Mouse (Mus musculus) urinary bladder, postnatal 14 days (tissue): Measurements from ENCODE around the gene Mad2l2.
A peak's percentile ranks its signal among the peaks of the same experiment; 100 is the strongest.
"Not testable (repeated sequence)": the region's sequence is repeated elsewhere in the genome, so short reads cannot be mapped to it uniquely, and the experiment has no call there.

Experiments used
- DNase-seq: peaks from one replicate; pipeline ENCODE4 v3.0.0; 2021; ENCODE audit warnings: low spot score

Gene Mad2l2

GRCm38 (mm10) chr4:148107621-148108291, 22.4 kb upstream of the Mad2l2 start:
- no peak for DNase-seq

GRCm38 (mm10) chr4:148108565-148109100, 21.6 kb upstream of the Mad2l2 start:
- DNase-seq = no peak

GRCm38 (mm10) chr4:148109215-148109614, 21.0 kb upstream of the Mad2l2 start:
- no peak for DNase-seq

GRCm38 (mm10) chr4:148112519-148112918, 17.7 kb upstream of the Mad2l2 start:
- no peak for DNase-seq

GRCm38 (mm10) chr4:148114758-148115391, 15.3 kb upstream of the Mad2l2 start:
- peak; percentile 87 for DNase-seq

GRCm38 (mm10) chr4:148115467-148115866, 14.7 kb upstream of the Mad2l2 start:
- peak; percentile 50 for DNase-seq

GRCm38 (mm10) chr4:148116657-148117056, 13.5 kb upstream of the Mad2l2 start:
- DNase-seq = no peak

GRCm38 (mm10) chr4:148117392-148117791, 12.8 kb upstream of the Mad2l2 start:
- no peak for DNase-seq

- not testable (repeated sequence) for DNase-seq
Measured at GRCm38 (mm10) chr4:148119578-148119977, 10.6 kb upstream of the Mad2l2 start.

GRCm38 (mm10) chr4:148120555-148120954, 9.6 kb upstream of the Mad2l2 start:
- no peak for DNase-seq

GRCm38 (mm10) chr4:148121362-148121761, 8.8 kb upstream of the Mad2l2 start:
- no peak for DNase-seq

- DNase-seq = no peak
Measured at GRCm38 (mm10) chr4:148121982-148122693, 8.0 kb upstream of the Mad2l2 start.

GRCm38 (mm10) chr4:148122694-148123066, 7.5 kb upstream of the Mad2l2 start:
- no peak for DNase-seq

GRCm38 (mm10) chr4:148128241-148128640, 1.9 kb upstream of the Mad2l2 start:
- no peak for DNase-seq

GRCm38 (mm10) chr4:148128672-148129071, 1.5 kb upstream of the Mad2l2 start:
- no peak for DNase-seq

- DNase-seq = peak; percentile 43
Measured at GRCm38 (mm10) chr4:148130561-148131413, 603 bp downstream of the Mad2l2 start, which contains the start of gene Draxin. Draxin (minus strand) TSS chr4:148130698.

- DNase-seq = no peak
Measured at GRCm38 (mm10) chr4:148131497-148132081, 1.4 kb downstream of the Mad2l2 start.

- DNase-seq = no peak
Measured at GRCm38 (mm10) chr4:148134988-148135387, 4.8 kb downstream of the Mad2l2 start.

- DNase-seq = no peak
Measured at GRCm38 (mm10) chr4:148137503-148137902, 7.3 kb downstream of the Mad2l2 start.

- no peak for DNase-seq
Measured at GRCm38 (mm10) chr4:148139767-148140097, 9.5 kb downstream of the Mad2l2 start.
